Mouse (Mus musculus) MEL (cell line): Measurements from ENCODE around the gene Dzip1.

Experiments
- BHLHE40 ChIP-seq: IDR thresholded peaks from 2 replicates; pipeline ENCODE4 v1.6.1; 2012; ENCODE audit warnings: low read depth, mild to moderate bottlenecking, inconsistent platforms, low read length, improper control_type of control experiment, borderline replicate concordance
- CHD1 ChIP-seq: IDR thresholded peaks from 2 replicates; pipeline ENCODE4 v1.6.1; 2012; ENCODE audit warnings: low read depth, mild to moderate bottlenecking, inconsistent platforms, low read length, improper control_type of control experiment
- CHD2 ChIP-seq: IDR thresholded peaks from 2 replicates; pipeline ENCODE4 v1.6.1; 2011; ENCODE audit warnings: low read length, improper control_type of control experiment
- CTCF ChIP-seq, 3 experiments: IDR thresholded peaks in 2 of 3; conservative IDR thresholded peaks in 1 of 3; 2 replicates each; pipeline ENCODE4 v1.5.1; 2011 to 2012; ENCODE audit warnings: low read length in 3 of 3, low read depth in 2 of 3, mild to moderate bottlenecking in 2 of 3, improper control_type of control experiment in 1 of 3, inconsistent platforms in 1 of 3, mixed read lengths in 1 of 3, moderate library complexity in 1 of 3; ENCODE audit not compliant: control insufficient read depth in 1 of 3, insufficient read depth in 1 of 3, poor library complexity in 1 of 3, severe bottlenecking in 1 of 3
- E2F4 ChIP-seq: IDR thresholded peaks from 2 replicates; pipeline ENCODE4 v1.6.1; 2011; ENCODE audit warnings: low read depth, low read length, improper control_type of control experiment, borderline replicate concordance
- EP300 ChIP-seq, 2 experiments: IDR thresholded peaks; 2 replicates each; pipeline ENCODE4 v1.6.1; 2011; ENCODE audit warnings: improper control_type of control experiment in 2 of 2, low read length in 2 of 2, low read depth in 1 of 2, mild to moderate bottlenecking in 1 of 2
- KAT2A ChIP-seq: conservative IDR thresholded peaks from 2 replicates; pipeline ENCODE4 v1.6.1; 2012; ENCODE audit warnings: low read depth, low read length, improper control_type of control experiment, inconsistent platforms
- POLR2A ChIP-seq, 2 experiments: IDR thresholded peaks; 2 replicates each; pipeline ENCODE4 v1.6.1; 2011 to 2012; ENCODE audit warnings: low read length in 2 of 2, mild to moderate bottlenecking in 2 of 2, control low read depth in 1 of 2, improper control_type of control experiment in 1 of 2, low read depth in 1 of 2, moderate library complexity in 1 of 2; ENCODE audit not compliant: control insufficient read depth in 1 of 2, insufficient read depth in 1 of 2, poor library complexity in 1 of 2
- TAL1 ChIP-seq: IDR thresholded peaks from 2 replicates; pipeline ENCODE4 v1.6.1; 2012; ENCODE audit warnings: mild to moderate bottlenecking, inconsistent platforms, low read length, moderate library complexity, mixed read lengths
- TBP ChIP-seq: IDR thresholded peaks from 2 replicates; pipeline ENCODE4 v1.8.0; 2011; ENCODE audit warnings: low read depth, low read length, improper control_type of control experiment
- TCF12 ChIP-seq: IDR thresholded peaks from 2 replicates; pipeline ENCODE4 v1.6.1; 2014; ENCODE audit warnings: low read depth, mild to moderate bottlenecking, inconsistent platforms, low read length, improper control_type of control experiment, moderate library complexity
- ZMIZ1 ChIP-seq: IDR thresholded peaks from 2 replicates; pipeline ENCODE4 v1.6.1; 2012; ENCODE audit warnings: low read depth, mild to moderate bottlenecking, inconsistent platforms, low read length, improper control_type of control experiment, moderate library complexity

DNA sequence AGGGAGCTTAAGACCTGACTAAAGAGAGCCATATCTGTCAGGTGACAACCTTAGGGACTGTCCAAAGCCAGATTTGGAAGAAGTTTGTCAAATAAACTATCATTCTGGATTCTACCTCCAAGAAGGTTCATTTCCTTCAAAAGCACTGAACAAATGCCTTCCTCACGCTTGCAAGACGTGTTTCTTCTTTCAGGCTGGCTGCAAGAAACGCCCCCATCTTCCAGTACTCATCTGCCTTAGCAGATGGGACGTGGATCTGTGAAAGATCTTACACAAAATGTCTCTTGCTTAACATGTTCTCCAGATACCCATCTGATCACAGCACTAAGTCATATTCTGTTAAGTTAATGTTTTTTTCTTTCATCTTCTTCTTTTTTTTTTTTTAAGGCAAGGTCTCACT is 35.2 kb downstream of the Dzip1 start:
- TF ChIP-seq POLR2A (IDR thresholded peaks at IDR 0.05; ENCODE audit: control insufficient read depth in 1 of 2, insufficient read depth in 1 of 2, low read depth in 1 of 2, low read length in 2 of 2, poor library complexity in 1 of 2) (no peak), E2F4 (no peak), TAL1 (no peak), KAT2A (no peak), TBP (no peak), CTCF (IDR thresholded peaks at IDR 0.05 in 2 of 3, conservative IDR thresholded peaks at IDR 0.05 in 1 of 3; ENCODE audit: control insufficient read depth in 1 of 3, insufficient read depth in 1 of 3, low read depth in 2 of 3, low read length in 3 of 3, poor library complexity in 1 of 3, severe bottlenecking in 1 of 3) (no peak), EP300 (IDR thresholded peaks at IDR 0.05; ENCODE audit: low read depth in 1 of 2, low read length in 2 of 2) (no peak), CHD2 (no peak), ZMIZ1 (no peak), BHLHE40 (no peak), CHD1 (no peak), TCF12 (no peak)
